ENCODE assay signal across 11 mouse cellular contexts in the genomic region with DNA sequence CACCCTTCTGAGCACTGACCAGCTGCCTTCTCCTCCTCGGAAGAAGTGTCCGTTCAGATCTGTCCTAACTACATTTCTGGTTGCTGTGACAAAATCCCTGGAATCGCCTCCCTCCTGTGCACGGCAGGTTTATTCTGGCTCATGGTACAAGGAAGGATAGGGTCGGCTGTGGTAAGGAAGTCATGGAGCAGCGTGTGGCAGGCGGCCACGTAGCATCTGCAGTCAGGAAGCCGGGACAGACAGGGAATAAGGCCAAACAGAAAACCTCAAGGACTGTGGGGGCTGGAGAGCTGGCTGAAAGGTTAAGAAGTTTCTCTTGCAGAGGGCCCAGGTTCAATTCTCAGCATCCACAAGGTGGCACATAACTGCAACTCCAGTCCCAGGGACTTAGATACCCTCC.
DNase-seq lines count a peak whose midpoint lies in the region; ATAC-seq lines count a peak whose summit lies in the region.
"Had no signal": no experiment of that assay in that cellular context is flagged by ENCODE, and none has a peak within 500 bp of the region (broad histone marks: within the 10 kb centered on the region; RNA-seq: fewer than 3 reads in every experiment).

No protein-coding gene starts in this region.

- H3K4me2 ChIP-seq in kidney, embryonic 14.5 days (replicated peaks; ENCODE audit: low read depth, low read length): no peak overlapping the region
- H3K4me2 ChIP-seq in heart, embryonic 13.5 days: peak overlapping the region; percentile 16
- H3K4me2 ChIP-seq: hindbrain, embryonic 13.5 days had no signal

- DNase-seq in kidney, postnatal 14 days: peak; percentile 14
- DNase-seq in adrenal gland, postnatal 36 days: peak; percentile 29 to 42
- peak; percentile 16 for DNase-seq in ovary, postnatal 14 days (ENCODE audit: low spot score)
- no peak for DNase-seq in right cerebral cortex, adult 18-20 months
- no peak for DNase-seq in frontal cortex, postnatal 10 days (ENCODE audit: low spot score in 2 of 2)
- DNase-seq: forebrain, postnatal 0 days; thymus, postnatal 25 days had no signal

- no peaks in the 10 kb centered on the region; the same call in 1 of the 2 replicates for H3K4me1 ChIP-seq in kidney, embryonic 14.5 days (ENCODE audit: control insufficient read depth, insufficient read depth, low read length)
- peaks cover 31% of the 10 kb centered on the region for H3K4me1 ChIP-seq in heart, embryonic 13.5 days

- no peak for ATAC-seq in kidney, embryonic 14.5 days (ENCODE audit: low FRiP score, low TSS enrichment)
- no peak for ATAC-seq in heart, embryonic 13.5 days (ENCODE audit: extremely low read depth, insufficient number of reproducible peaks, low FRiP score, low TSS enrichment)
- ATAC-seq: forebrain, postnatal 0 days had no signal

- H3K4me3 ChIP-seq in kidney, embryonic 14.5 days (ENCODE audit: low read length): no peak overlapping the region
- H3K4me3 ChIP-seq in heart, embryonic 13.5 days: no peak overlapping the region
- H3K4me3 ChIP-seq: hindbrain, embryonic 13.5 days had no signal

- H3K27me3 ChIP-seq in kidney, embryonic 14.5 days (ENCODE audit: control insufficient read depth, insufficient read depth, low read length): no peaks in the 10 kb centered on the region
- peaks cover 15% of the 10 kb centered on the region for H3K27me3 ChIP-seq in heart, embryonic 13.5 days (replicated peaks)
- H3K27me3 ChIP-seq: hindbrain, embryonic 13.5 days had no signal

- no peak overlapping the region for H3K27ac ChIP-seq in kidney, embryonic 14.5 days (ENCODE audit: low read depth, low read length)
- H3K27ac ChIP-seq in heart, embryonic 13.5 days (replicated peaks): peak overlapping the region; percentile 72
- H3K27ac ChIP-seq: hindbrain, embryonic 13.5 days; macrophage had no signal

- H3K9me3 ChIP-seq in kidney, embryonic 14.5 days (ENCODE audit: control insufficient read depth, low read length): no peaks in the 10 kb centered on the region
- no peaks in the 10 kb centered on the region for H3K9me3 ChIP-seq in heart, embryonic 13.5 days
- H3K9me3 ChIP-seq: hindbrain, embryonic 13.5 days had no signal

- no peaks in the 10 kb centered on the region for H3K36me3 ChIP-seq in kidney, embryonic 14.5 days (ENCODE audit: control insufficient read depth, insufficient read depth, low read length)
- H3K36me3 ChIP-seq in heart, embryonic 13.5 days: no peaks in the 10 kb centered on the region
- H3K36me3 ChIP-seq: hindbrain, embryonic 13.5 days had no signal

- H3K9ac ChIP-seq in kidney, embryonic 14.5 days (ENCODE audit: low read depth, low read length): no peak overlapping the region
- no peak overlapping the region for H3K9ac ChIP-seq in heart, embryonic 13.5 days
- H3K9ac ChIP-seq: forebrain, postnatal 0 days; hindbrain, embryonic 13.5 days had no signal

- WGBS in kidney, embryonic 14.5 days: 52% methylated on average over 9 of the region's 9 CpGs
- WGBS in heart, embryonic 13.5 days: 38% methylated on average over 9 of the region's 9 CpGs

Comparison
In these comparisons a context has a peak if more than half of its experiments do, and no peak if none do; other contexts are left out.
1. DNase-seq: peak in kidney, postnatal 14 days (single experiment), adrenal gland, postnatal 36 days (2 of 2) and ovary, postnatal 14 days (single experiment); none in right cerebral cortex, adult 18-20 months (single experiment) and frontal cortex, postnatal 10 days (0 of 2).